Mouse (Mus musculus): ENCODE results near the gene Fgf4.

- TF ChIP-seq POLR2A (IDR thresholded peaks at IDR 0.05; ENCODE audit: borderline replicate concordance, insufficient read depth, low read length) (no peak), CTCF (IDR thresholded peaks at IDR 0.05; ENCODE audit: borderline replicate concordance, insufficient read depth, low read depth, low read length) (no peak)
Observed at GRCm38 (mm10) chr7:144912897-144913296, 65.7 kb downstream of the Fgf4 start.
